Mouse (Mus musculus): ENCODE results near the gene Atp5h.

- TF ChIP-seq CEBPB (IDR thresholded peaks at IDR 0.05; ENCODE audit: low read depth), result no peak
- no peak for TF ChIP-seq CTCF (IDR thresholded peaks at IDR 0.05; ENCODE audit: control insufficient read depth, insufficient read depth, insufficient read length)
- TF ChIP-seq USF1 (IDR thresholded peaks at IDR 0.05; ENCODE audit: low read depth), result no peak
- no peak for TF ChIP-seq MYOG (IDR thresholded peaks at IDR 0.05; ENCODE audit: control insufficient read depth, extremely low read depth, insufficient read length)
- no peak for TF ChIP-seq MAX (IDR thresholded peaks at IDR 0.05)
These were observed 41.2 kb upstream of the Atp5h start for GRCm38 (mm10) chr11:115460976-115461375.
